35 mouse cellular contexts compared by ENCODE assay signal in the genomic region with DNA sequence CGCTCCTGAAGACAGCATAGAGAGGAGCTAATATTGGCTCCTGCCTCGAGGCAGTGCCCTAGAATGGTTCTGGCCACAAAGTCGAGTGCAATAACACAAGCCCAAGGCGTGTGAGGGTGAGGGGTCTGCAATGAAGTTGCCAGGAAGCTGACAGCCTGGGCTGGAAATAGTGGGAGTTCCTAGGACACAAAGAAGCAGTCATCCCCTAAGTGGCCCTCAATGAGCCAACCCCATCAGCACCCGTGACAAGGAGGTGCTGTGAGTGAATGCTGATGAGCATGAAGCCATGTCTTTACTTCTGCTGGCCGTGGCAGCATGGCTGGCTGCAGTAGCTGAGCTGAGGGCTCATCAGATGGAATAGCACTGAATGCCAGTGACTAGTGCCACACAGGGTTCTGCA. TPM values are rescaled to one million over a fixed set of nuclear protein-coding genes. Genes with fewer than 3 reads are reported as not detected.
A peak's percentile ranks its signal among the peaks of the same experiment; 100 is the strongest.
DNase-seq lines count a peak whose midpoint lies in the region; ATAC-seq and TF ChIP-seq lines count a peak whose summit lies in the region.
"Had no signal": no experiment of that assay in that cellular context is flagged by ENCODE, and none has a peak within 500 bp of the region (broad histone marks: within the 10 kb centered on the region; RNA-seq: fewer than 3 reads in every experiment).

No protein-coding gene starts in this region.

- H3K9me3 ChIP-seq in forebrain, postnatal 0 days (ENCODE audit: low read length), result no peaks in the 10 kb centered on the region
- H3K9me3 ChIP-seq in forebrain, embryonic 12.5 days, result no peaks in the 10 kb centered on the region
- no peaks in the 10 kb centered on the region for H3K9me3 ChIP-seq in hindbrain, embryonic 16.5 days (ENCODE audit: control insufficient read depth, low read length)
- no peaks in the 10 kb centered on the region for H3K9me3 ChIP-seq in hindbrain, embryonic 12.5 days (replicated peaks)
- H3K9me3 ChIP-seq in megakaryocyte, embryonic 14.5 days, result no peaks in the 10 kb centered on the region
- H3K9me3 ChIP-seq in neural tube, embryonic 15.5 days (replicated peaks), result no peaks in the 10 kb centered on the region
- H3K9me3 ChIP-seq: embryonic facial prominence, embryonic 10.5 days; embryonic facial prominence, embryonic 13.5 days; forebrain, embryonic 13.5 days; G1E; heart, embryonic 12.5 days; heart, embryonic 15.5 days; hindbrain, embryonic 15.5 days had no signal

- peaks cover 8% of the 10 kb centered on the region for H3K4me1 ChIP-seq in forebrain, postnatal 0 days (ENCODE audit: insufficient read depth)
- H3K4me1 ChIP-seq in forebrain, embryonic 12.5 days, result peaks cover 16% of the 10 kb centered on the region; the same call in 1 of the 2 replicates
- H3K4me1 ChIP-seq in hindbrain, embryonic 16.5 days (ENCODE audit: control insufficient read depth, insufficient read depth, low read depth, low read length), result peaks cover 20% of the 10 kb centered on the region; the same call in 1 of the 2 replicates
- peaks cover 14% of the 10 kb centered on the region for H3K4me1 ChIP-seq in hindbrain, embryonic 12.5 days
- H3K4me1 ChIP-seq in megakaryocyte, embryonic 14.5 days, result peaks cover 20% of the 10 kb centered on the region
- peaks cover 20% of the 10 kb centered on the region for H3K4me1 ChIP-seq in neural tube, embryonic 15.5 days

- no peaks in the 10 kb centered on the region; the same call in 1 of the 2 replicates for H3K36me3 ChIP-seq in forebrain, postnatal 0 days (ENCODE audit: insufficient read depth)
- no peaks in the 10 kb centered on the region for H3K36me3 ChIP-seq in forebrain, embryonic 12.5 days (replicated peaks)
- H3K36me3 ChIP-seq in hindbrain, embryonic 16.5 days (ENCODE audit: control insufficient read depth, insufficient read depth, low read length), result no peaks in the 10 kb centered on the region
- H3K36me3 ChIP-seq in hindbrain, embryonic 12.5 days, result no peaks in the 10 kb centered on the region
- no peaks in the 10 kb centered on the region for H3K36me3 ChIP-seq in megakaryocyte, embryonic 14.5 days (replicated peaks; ENCODE audit: low read length)
- no peaks in the 10 kb centered on the region for H3K36me3 ChIP-seq in neural tube, embryonic 15.5 days
- H3K36me3 ChIP-seq: embryonic facial prominence, embryonic 10.5 days; embryonic facial prominence, embryonic 13.5 days; G1E; heart, embryonic 12.5 days; heart, embryonic 15.5 days had no signal

- no peak overlapping the region for H3K4me2 ChIP-seq in forebrain, postnatal 0 days (ENCODE audit: low read depth)
- no peak overlapping the region for H3K4me2 ChIP-seq in forebrain, embryonic 12.5 days
- H3K4me2 ChIP-seq in hindbrain, embryonic 16.5 days (ENCODE audit: low read length), result no peak overlapping the region
- no peak overlapping the region for H3K4me2 ChIP-seq in hindbrain, embryonic 12.5 days (replicated peaks)
- no peak overlapping the region for H3K4me2 ChIP-seq in neural tube, embryonic 15.5 days
- H3K4me2 ChIP-seq: embryonic facial prominence, embryonic 13.5 days; forebrain, embryonic 13.5 days; heart, embryonic 12.5 days; heart, embryonic 15.5 days; hindbrain, embryonic 15.5 days had no signal

- ATAC-seq in forebrain, postnatal 0 days, result peak; percentile 40; the same call in 1 of the 2 replicates
- ATAC-seq in forebrain, embryonic 12.5 days (ENCODE audit: low FRiP score), result no peak
- ATAC-seq in hindbrain, embryonic 16.5 days, result peak; percentile 58
- no peak for ATAC-seq in hindbrain, embryonic 12.5 days (ENCODE audit: low FRiP score)
- ATAC-seq in megakaryocyte, adult 5-6 weeks (ENCODE audit: poor library complexity, severe bottlenecking), result no peak
- peak; percentile 46; the same call in 1 of the 2 replicates for ATAC-seq in neural tube, embryonic 15.5 days (ENCODE audit: low FRiP score)
- ATAC-seq: forebrain, embryonic 13.5 days; forebrain, embryonic 16.5 days; inflammation-experienced regulatory T-cells, adult 6 months; intestine, embryonic 16.5 days; Patski had no signal

- no peaks in the 10 kb centered on the region for H3K27me3 ChIP-seq in forebrain, postnatal 0 days (ENCODE audit: insufficient read depth, low read length)
- no peaks in the 10 kb centered on the region for H3K27me3 ChIP-seq in forebrain, embryonic 12.5 days
- no peaks in the 10 kb centered on the region for H3K27me3 ChIP-seq in hindbrain, embryonic 16.5 days (replicated peaks; ENCODE audit: control insufficient read depth, insufficient read depth, low read length)
- no peaks in the 10 kb centered on the region for H3K27me3 ChIP-seq in hindbrain, embryonic 12.5 days
- H3K27me3 ChIP-seq in megakaryocyte, embryonic 14.5 days (replicated peaks), result peaks cover 86% of the 10 kb centered on the region
- H3K27me3 ChIP-seq in neural tube, embryonic 15.5 days (replicated peaks), result no peaks in the 10 kb centered on the region
- H3K27me3 ChIP-seq: embryonic facial prominence, embryonic 13.5 days; forebrain, embryonic 13.5 days; heart, embryonic 15.5 days; hindbrain, embryonic 15.5 days; Patski had no signal

- no peak overlapping the region for H3K27ac ChIP-seq in forebrain, postnatal 0 days (ENCODE audit: low read depth, low read length)
- H3K27ac ChIP-seq in forebrain, embryonic 12.5 days, result no peak overlapping the region
- H3K27ac ChIP-seq in hindbrain, embryonic 16.5 days (ENCODE audit: low read depth, low read length), result no peak overlapping the region; the same call in 1 of the 2 replicates
- H3K27ac ChIP-seq in hindbrain, embryonic 12.5 days, result no peak overlapping the region
- H3K27ac ChIP-seq in neural tube, embryonic 15.5 days (replicated peaks), result no peak overlapping the region
- H3K27ac ChIP-seq: embryonic facial prominence, embryonic 10.5 days; embryonic facial prominence, embryonic 13.5 days; forebrain, embryonic 13.5 days; gastrocnemius, adult 2 months; heart, embryonic 15.5 days; hindbrain, embryonic 15.5 days had no signal

- WGBS in forebrain, postnatal 0 days, result 58% methylated on average over 6 of the region's 6 CpGs
- WGBS in forebrain, embryonic 12.5 days, result 74% methylated on average over 6 of the region's 6 CpGs
- 51% methylated on average over 6 of the region's 6 CpGs for WGBS in hindbrain, embryonic 16.5 days
- WGBS in hindbrain, embryonic 12.5 days, result 56% methylated on average over 6 of the region's 6 CpGs
- WGBS in neural tube, embryonic 15.5 days, result 47% methylated on average over 6 of the region's 6 CpGs

- no peak overlapping the region for H3K4me3 ChIP-seq in forebrain, postnatal 0 days (ENCODE audit: low read depth, low read length)
- no peak overlapping the region for H3K4me3 ChIP-seq in forebrain, embryonic 12.5 days (replicated peaks)
- H3K4me3 ChIP-seq in hindbrain, embryonic 16.5 days (ENCODE audit: low read length), result no peak overlapping the region
- H3K4me3 ChIP-seq in hindbrain, embryonic 12.5 days, result no peak overlapping the region
- peak overlapping the region; percentile 12 for H3K4me3 ChIP-seq in megakaryocyte, embryonic 14.5 days (replicated peaks)
- no peak overlapping the region for H3K4me3 ChIP-seq in neural tube, embryonic 15.5 days (replicated peaks)
- H3K4me3 ChIP-seq: embryonic facial prominence, embryonic 10.5 days; embryonic facial prominence, embryonic 13.5 days; erythroblast, embryonic 14.5 days; forebrain, embryonic 13.5 days; gastrocnemius, adult 2 months; heart, embryonic 12.5 days; heart, embryonic 15.5 days; hindbrain, embryonic 15.5 days had no signal

- no peak for TF ChIP-seq CTCF in forebrain, postnatal 0 days (IDR thresholded peaks at IDR 0.05; ENCODE audit: low read depth)

- no peak overlapping the region for H3K9ac ChIP-seq in forebrain, postnatal 0 days
- no peak overlapping the region for H3K9ac ChIP-seq in forebrain, embryonic 12.5 days
- H3K9ac ChIP-seq in hindbrain, embryonic 16.5 days (ENCODE audit: low read depth, low read length), result no peak overlapping the region
- no peak overlapping the region for H3K9ac ChIP-seq in hindbrain, embryonic 12.5 days
- H3K9ac ChIP-seq in neural tube, embryonic 15.5 days (replicated peaks), result no peak overlapping the region
- H3K9ac ChIP-seq: embryonic facial prominence, embryonic 13.5 days; forebrain, embryonic 13.5 days; heart, embryonic 12.5 days; heart, embryonic 15.5 days; hindbrain, embryonic 15.5 days had no signal

- no peak for DNase-seq in forebrain, postnatal 0 days
- DNase-seq in neural tube, embryonic 10.5 days (ENCODE audit: extremely low spot score, low spot score), result no peak
- DNase-seq: adrenal gland, postnatal 10 days; adrenal gland, postnatal 36 days; B cell, adult 2 months; cerebellum, adult 18-20 months; cerebellum, adult 9-11 months; cerebellum, postnatal 36 days; embryo, embryonic 11 days; gastrocnemius, adult 2 months; gastrocnemius, postnatal 14 days; heart, adult 18-20 months; heart, postnatal 10 days; heart, postnatal 4 days had no signal

RNA-seq across cellular contexts. Expression of a gene that starts 9.1 kb away (rescaled TPM):
- total RNA-seq in forebrain, postnatal 0 days (2014; rRNA removed), result 265 and 272 TPM in 2 replicates
- polyA plus RNA-seq in forebrain, postnatal 0 days (2015; fragmentation: Nextera tagmentation; extraction: Ambion mirVana), result 162 and 168 TPM in 2 replicates
- 101 and 113 TPM in 2 replicates for polyA plus RNA-seq in forebrain, embryonic 12.5 days (2016; fragmentation: Nextera tagmentation; extraction: Ambion mirVana)
- polyA plus RNA-seq in hindbrain, embryonic 16.5 days (2015; fragmentation: Nextera tagmentation; extraction: Ambion mirVana), result 128 and 133 TPM in 2 replicates
- 78.4 and 83.2 TPM in 2 replicates for polyA plus RNA-seq in hindbrain, embryonic 12.5 days (2016; fragmentation: Nextera tagmentation; extraction: Ambion mirVana)
- polyA plus RNA-seq in megakaryocyte, embryonic 14.5 days (2012; ENCODE audit: insufficient read depth, low replicate concordance), result 0.76 TPM in 1 of 2 replicates, not detected in the other
- total RNA-seq in megakaryocyte, adult 5-6 weeks (2015), result not detected in 2 replicates
- total RNA-seq in megakaryocyte, adult 5-6 weeks (2017), result 0.07 TPM in 1 of 2 replicates, not detected in the other
- polyA plus RNA-seq in neural tube, embryonic 15.5 days (2015; fragmentation: Nextera tagmentation; extraction: Ambion mirVana), result 111 and 135 TPM in 2 replicates
- polyA plus RNA-seq: erythroblast, embryonic 14.5 days; G1E had no signal

RNA-seq across cellular contexts. Expression of a gene that starts 28.6 kb away (rescaled TPM):
- 25.0 and 33.5 TPM in 2 replicates for total RNA-seq in forebrain, postnatal 0 days (2014; rRNA removed)
- 18.7 and 21.3 TPM in 2 replicates for polyA plus RNA-seq in forebrain, postnatal 0 days (2015; fragmentation: Nextera tagmentation; extraction: Ambion mirVana)
- polyA plus RNA-seq in forebrain, embryonic 12.5 days (2016; fragmentation: Nextera tagmentation; extraction: Ambion mirVana), result 18.7 and 18.8 TPM in 2 replicates
- 20.6 and 21.9 TPM in 2 replicates for polyA plus RNA-seq in hindbrain, embryonic 16.5 days (2015; fragmentation: Nextera tagmentation; extraction: Ambion mirVana)
- polyA plus RNA-seq in hindbrain, embryonic 12.5 days (2016; fragmentation: Nextera tagmentation; extraction: Ambion mirVana), result 22.3 and 23.1 TPM in 2 replicates
- 36.1 and 95.0 TPM in 2 replicates for polyA plus RNA-seq in megakaryocyte, embryonic 14.5 days (2012; ENCODE audit: insufficient read depth, low replicate concordance)
- 5.0 and 5.1 TPM in 2 replicates for total RNA-seq in megakaryocyte, adult 5-6 weeks (2015)
- 11.3 and 13.5 TPM in 2 replicates for total RNA-seq in megakaryocyte, adult 5-6 weeks (2017)
- 19.3 and 21.2 TPM in 2 replicates for polyA plus RNA-seq in neural tube, embryonic 15.5 days (2015; fragmentation: Nextera tagmentation; extraction: Ambion mirVana)

RNA-seq across cellular contexts. Expression of a gene that starts 37.8 kb away (rescaled TPM):
- 59.8 and 66.2 TPM in 2 replicates for total RNA-seq in forebrain, postnatal 0 days (2014; rRNA removed)
- 73.7 and 80.8 TPM in 2 replicates for polyA plus RNA-seq in forebrain, postnatal 0 days (2015; fragmentation: Nextera tagmentation; extraction: Ambion mirVana)
- 141 and 142 TPM in 2 replicates for polyA plus RNA-seq in forebrain, embryonic 12.5 days (2016; fragmentation: Nextera tagmentation; extraction: Ambion mirVana)
- polyA plus RNA-seq in hindbrain, embryonic 16.5 days (2015; fragmentation: Nextera tagmentation; extraction: Ambion mirVana), result 80.9 and 84.8 TPM in 2 replicates
- polyA plus RNA-seq in hindbrain, embryonic 12.5 days (2016; fragmentation: Nextera tagmentation; extraction: Ambion mirVana), result 108 and 110 TPM in 2 replicates
- polyA plus RNA-seq in megakaryocyte, embryonic 14.5 days (2012; ENCODE audit: insufficient read depth, low replicate concordance), result 49.0 and 53.1 TPM in 2 replicates
- 18.1 and 24.0 TPM in 2 replicates for total RNA-seq in megakaryocyte, adult 5-6 weeks (2015)
- 53.7 and 54.5 TPM in 2 replicates for total RNA-seq in megakaryocyte, adult 5-6 weeks (2017)
- 82.8 and 93.1 TPM in 2 replicates for polyA plus RNA-seq in neural tube, embryonic 15.5 days (2015; fragmentation: Nextera tagmentation; extraction: Ambion mirVana)

RNA-seq across cellular contexts. Expression of a gene that starts 58.5 kb away (rescaled TPM):
- total RNA-seq in forebrain, postnatal 0 days (2014; rRNA removed), result not detected in 2 replicates
- polyA plus RNA-seq in forebrain, postnatal 0 days (2015; fragmentation: Nextera tagmentation; extraction: Ambion mirVana), result 0.11 TPM in 1 of 2 replicates, not detected in the other
- polyA plus RNA-seq in forebrain, embryonic 12.5 days (2016; fragmentation: Nextera tagmentation; extraction: Ambion mirVana), result 0.24 and 0.37 TPM in 2 replicates
- 0.13 and 0.15 TPM in 2 replicates for polyA plus RNA-seq in hindbrain, embryonic 16.5 days (2015; fragmentation: Nextera tagmentation; extraction: Ambion mirVana)
- not detected in 2 replicates for polyA plus RNA-seq in hindbrain, embryonic 12.5 days (2016; fragmentation: Nextera tagmentation; extraction: Ambion mirVana)
- polyA plus RNA-seq in megakaryocyte, embryonic 14.5 days (2012; ENCODE audit: insufficient read depth, low replicate concordance), result not detected in 2 replicates
- total RNA-seq in megakaryocyte, adult 5-6 weeks (2015), result not detected in 2 replicates
- total RNA-seq in megakaryocyte, adult 5-6 weeks (2017), result not detected in 2 replicates
- polyA plus RNA-seq in neural tube, embryonic 15.5 days (2015; fragmentation: Nextera tagmentation; extraction: Ambion mirVana), result 0.24 and 0.26 TPM in 2 replicates
- total RNA-seq: adrenal gland, adult 18-20 months; adrenal gland, postnatal 10 days; adrenal gland, postnatal 36 days; CH12.LX; G1E; gastrocnemius, adult 2 months; gastrocnemius, postnatal 14 days; gastrocnemius, postnatal 4 days; heart, adult 18-20 months; heart, postnatal 10 days; heart, postnatal 4 days had no signal
- polyA plus RNA-seq: erythroblast, embryonic 14.5 days; G1E; heart, embryonic 12.5 days; heart, embryonic 15.5 days; inflammation-experienced regulatory T-cells, adult 6 months; intestine, embryonic 16.5 days; Patski had no signal

Comparison
In these comparisons a context has a peak if more than half of its experiments do, and no peak if none do; other contexts are left out.
1. ATAC-seq: peak in forebrain, postnatal 0 days (single experiment), hindbrain, embryonic 16.5 days (single experiment) and neural tube, embryonic 15.5 days (single experiment); none in forebrain, embryonic 12.5 days (single experiment), hindbrain, embryonic 12.5 days (single experiment) and megakaryocyte, adult 5-6 weeks (single experiment).
2. RNA of a gene that starts 9.1 kb away (polyA plus RNA-seq): 162 to 168 TPM in forebrain, postnatal 0 days, 111 to 135 TPM in neural tube, embryonic 15.5 days, 128 to 133 TPM in hindbrain, embryonic 16.5 days, 101 to 113 TPM in forebrain, embryonic 12.5 days and 78.4 to 83.2 TPM in hindbrain, embryonic 12.5 days; 0.76 TPM in megakaryocyte, embryonic 14.5 days; every median in the first group is over 10 times any median in the second.